Mouse (Mus musculus): ENCODE results near the gene Cyp2w1.

DNA sequence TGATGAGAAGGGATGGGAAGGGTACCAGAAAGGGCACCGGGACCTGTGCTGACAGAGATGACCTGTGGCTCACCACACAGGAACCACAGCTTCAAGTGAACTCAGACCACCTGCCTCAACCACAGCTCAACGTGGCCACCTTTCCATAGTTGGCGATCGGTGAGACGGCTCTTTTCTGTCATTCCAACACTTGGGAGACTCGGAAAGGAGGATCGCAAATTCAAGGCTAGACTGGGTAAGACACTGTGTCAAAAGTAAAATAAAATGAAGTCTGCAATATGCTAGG is 25.8 kb downstream of the Cyp2w1 start:
- TF ChIP-seq POLR2A (IDR thresholded peaks at IDR 0.05; ENCODE audit: insufficient read depth, low read depth, low read length) (no peak), CTCF (IDR thresholded peaks at IDR 0.05) (no peak)

All from heart, adult 2 months (tissue).